Mouse (Mus musculus) embryonic facial prominence, embryonic 10.5 days (tissue): ENCODE data around the gene Trim11. TPM values are rescaled to one million over a fixed set of nuclear protein-coding genes. Genes with fewer than 3 reads are reported as not detected.

ENCODE experiments used
- DNase-seq: peaks from one replicate; pipeline ENCODE4 v3.0.0-alpha.2; 2017; ENCODE audit warnings: low spot score
- H3K27ac ChIP-seq: fragments of 300-500 bp; sonication (generic); replicated peaks from 2 replicates; pipeline ENCODE4 v1.5.1; 2016; ENCODE audit warnings: mild to moderate bottlenecking
- H3K27me3 ChIP-seq: fragments of 300-500 bp; sonication (generic); replicated peaks from 2 replicates; pipeline ENCODE4 v1.6.1; 2016; ENCODE audit warnings: low read depth, mild to moderate bottlenecking; ENCODE audit not compliant: poor library complexity, severe bottlenecking
- H3K36me3 ChIP-seq: fragments of 300-500 bp; sonication (generic); replicated peaks from 2 replicates; pipeline ENCODE4 v1.6.1; 2016; ENCODE audit warnings: mild to moderate bottlenecking, moderate library complexity
- H3K4me1 ChIP-seq: fragments of 300-500 bp; sonication (generic); 2 replicates; pipeline ENCODE4 v1.6.1; 2016
- H3K4me3 ChIP-seq: fragments of 300-500 bp; sonication (generic); 2 replicates; pipeline ENCODE4 v1.5.1; 2016; ENCODE audit warnings: mild to moderate bottlenecking, moderate library complexity
- H3K9me3 ChIP-seq: fragments of 300-500 bp; sonication (generic); 2 replicates; pipeline ENCODE4 v1.6.1; 2016; ENCODE audit warnings: mild to moderate bottlenecking
- WGBS: fragments of 180-500 bp; shearing (Covaris S2); methylation state at CpG from one replicate; pipeline ENCODE4 v1.1.7; 2016; 5-methylcytosine and 5-hydroxymethylcytosine counted together
- polyA plus RNA-seq: library from polyadenylated mRNA; unstranded; fragments of >200 nt; fragmentation: Nextera tagmentation; extraction: Ambion mirVana; gene quantifications from 2 replicates; pipeline ENCODE4 v1.2.1, GENCODE M21; 2016

The Trim11 gene
- polyA plus RNA-seq, 1 experiment from 2014 or later, result 19.1 TPM

- WGBS, result 93% methylated on average over 3 of the region's 3 CpGs
- Histone ChIP-seq H3K27me3 (no peaks in the 10 kb centered on the region), H3K36me3 (peaks cover 94% of the 10 kb centered on the region), H3K27ac (no peak overlapping the region), H3K9me3 (no peaks in the 10 kb centered on the region), H3K4me3 (no peak overlapping the region), H3K4me1 (peaks cover 14% of the 10 kb centered on the region)
- DNase-seq, result no peak
Observed at GRCm38 (mm10) chr11:58985299-58985917, 7.5 kb downstream of the Trim11 start.

- H3K27ac ChIP-seq, result no peak overlapping the region
- WGBS, result 96% methylated on average over 4 of the region's 4 CpGs
- peaks cover 68% of the 10 kb centered on the region for H3K36me3 ChIP-seq
- H3K4me3 ChIP-seq, result no peak overlapping the region
- no peak for DNase-seq
- peaks cover 1% of the 10 kb centered on the region for H3K4me1 ChIP-seq
- H3K9me3 ChIP-seq, result no peaks in the 10 kb centered on the region
- peaks cover 17% of the 10 kb centered on the region for H3K27me3 ChIP-seq
Observed at GRCm38 (mm10) chr11:58989166-58989565, 11.3 kb downstream of the Trim11 start.

DNA sequence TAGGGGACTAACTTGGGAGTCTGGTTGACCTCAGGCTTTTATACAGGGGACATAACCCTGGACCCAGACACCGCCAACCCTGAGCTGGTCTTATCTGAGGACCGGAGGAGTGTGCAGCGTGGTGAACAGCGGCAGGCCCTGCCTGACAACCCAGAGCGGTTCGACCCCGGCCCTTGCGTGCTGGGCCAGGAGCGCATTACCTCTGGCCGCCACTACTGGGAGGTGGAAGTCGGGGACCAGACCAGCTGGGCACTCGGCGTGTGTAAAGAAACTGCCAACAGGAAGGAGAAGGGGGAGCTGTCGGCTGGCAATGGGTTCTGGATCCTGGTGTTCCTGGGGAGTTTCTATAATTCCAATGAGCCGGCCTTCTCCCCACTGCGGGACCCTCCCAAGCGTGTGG is 12.2 kb downstream of the Trim11 start:
- DNase-seq, result no peak
- Histone ChIP-seq H3K9me3 (no peaks in the 10 kb centered on the region), H3K27me3 (peaks cover 27% of the 10 kb centered on the region), H3K36me3 (peaks cover 58% of the 10 kb centered on the region), H3K27ac (no peak overlapping the region), H3K4me3 (no peak overlapping the region), H3K4me1 (peaks cover 11% of the 10 kb centered on the region)
- 90% methylated on average over 17 of the region's 17 CpGs for WGBS

DNA sequence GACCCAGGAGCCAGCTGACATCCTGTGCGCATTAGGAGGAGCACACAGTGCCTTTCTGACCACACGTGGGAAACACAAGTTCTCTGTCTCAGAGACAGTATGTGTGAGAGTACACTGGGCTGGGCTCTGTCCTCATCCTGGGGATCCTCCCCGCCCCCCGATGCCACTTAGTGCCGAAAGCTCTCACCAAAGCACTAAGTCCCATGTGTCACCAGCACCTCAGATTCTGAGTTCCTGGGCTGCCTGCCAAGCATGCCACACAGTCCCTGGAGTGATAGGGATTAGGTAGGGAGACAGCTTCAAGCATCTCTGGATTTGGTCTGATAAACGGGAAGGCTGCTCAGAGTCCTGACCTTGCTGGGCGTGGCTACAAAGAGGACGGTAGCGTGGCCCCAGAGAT is 12.9 kb downstream of the Trim11 start:
- DNase-seq, result no peak
- Histone ChIP-seq H3K27ac (no peak overlapping the region), H3K9me3 (no peaks in the 10 kb centered on the region), H3K4me1 (peaks cover 11% of the 10 kb centered on the region), H3K4me3 (no peak overlapping the region), H3K36me3 (peaks cover 51% of the 10 kb centered on the region), H3K27me3 (peaks cover 34% of the 10 kb centered on the region)
- 85% methylated on average over 9 of the region's 9 CpGs for WGBS

- peaks cover 45% of the 10 kb centered on the region for H3K27me3 ChIP-seq
- H3K4me3 ChIP-seq, result no peak overlapping the region
- peaks cover 40% of the 10 kb centered on the region for H3K36me3 ChIP-seq
- no peaks in the 10 kb centered on the region for H3K9me3 ChIP-seq
- DNase-seq, result no peak
- H3K27ac ChIP-seq, result no peak overlapping the region
- 84% methylated on average over 3 of the region's 3 CpGs for WGBS
- peaks cover 11% of the 10 kb centered on the region for H3K4me1 ChIP-seq
Observed at GRCm38 (mm10) chr11:58991911-58992310, 14.0 kb downstream of the Trim11 start.

- Histone ChIP-seq H3K27ac (no peak overlapping the region), H3K9me3 (no peaks in the 10 kb centered on the region), H3K27me3 (peaks cover 52% of the 10 kb centered on the region), H3K4me1 (peaks cover 11% of the 10 kb centered on the region), H3K4me3 (no peak overlapping the region), H3K36me3 (peaks cover 27% of the 10 kb centered on the region)
- 82% methylated on average over 6 of the region's 6 CpGs for WGBS
- no peak for DNase-seq
Observed at GRCm38 (mm10) chr11:58993091-58993670, 15.3 kb downstream of the Trim11 start.

- under 1% methylated on average over 35 of the region's 35 CpGs for WGBS
- peak overlapping the region; percentile 54 for H3K4me3 ChIP-seq
- peaks cover 55% of the 10 kb centered on the region for H3K27me3 ChIP-seq
- peaks cover 16% of the 10 kb centered on the region for H3K4me1 ChIP-seq
- DNase-seq, result peak; percentile 84
- no peak overlapping the region for H3K27ac ChIP-seq
- no peaks in the 10 kb centered on the region for H3K9me3 ChIP-seq
- H3K36me3 ChIP-seq, result peaks cover 15% of the 10 kb centered on the region
Observed at GRCm38 (mm10) chr11:58994337-58994826, 16.5 kb downstream of the Trim11 start.

DNA sequence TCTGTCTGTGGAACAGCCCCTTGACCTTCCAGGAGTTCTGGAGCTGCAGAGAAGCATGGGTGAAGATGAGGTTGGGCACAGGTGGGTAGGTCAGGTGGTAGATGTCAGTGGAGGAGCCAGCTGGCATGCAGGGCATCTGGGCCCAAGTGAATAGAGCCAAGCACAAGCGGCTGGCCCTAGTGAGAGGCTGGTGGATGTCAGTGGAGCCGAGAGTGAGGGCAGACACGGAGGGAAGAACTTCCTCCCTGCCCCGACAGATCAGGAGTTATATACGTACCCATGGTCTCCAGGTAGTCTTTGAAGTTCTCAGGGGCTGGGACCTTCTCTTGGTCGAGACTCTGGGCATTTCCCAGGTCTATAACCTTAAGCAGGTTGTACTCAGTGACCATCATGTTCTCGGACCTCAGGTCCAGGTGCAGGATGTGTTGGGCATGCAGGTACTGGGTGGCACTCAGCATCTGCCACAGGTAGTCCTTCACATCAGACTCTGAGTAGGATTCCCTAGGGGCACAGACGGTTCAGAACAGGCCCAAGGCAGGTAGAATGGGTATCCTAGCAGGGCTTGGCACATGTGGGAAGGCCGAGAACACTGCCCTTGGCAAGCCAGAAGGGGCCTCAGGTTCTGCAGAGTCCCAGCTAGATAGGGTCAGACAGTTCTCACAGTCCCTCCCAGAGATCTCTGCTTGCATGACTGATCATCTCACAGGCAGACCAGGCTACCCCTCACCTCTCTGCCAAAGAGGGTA is 17.3 kb downstream of the Trim11 start:
- Histone ChIP-seq H3K27ac (no peak overlapping the region), H3K4me3 (peak overlapping the region; percentile 54), H3K36me3 (peaks cover 7% of the 10 kb centered on the region), H3K27me3 (peaks cover 55% of the 10 kb centered on the region), H3K9me3 (no peaks in the 10 kb centered on the region), H3K4me1 (peaks cover 16% of the 10 kb centered on the region)
- no peak for DNase-seq
- 84% methylated on average over 9 of the region's 9 CpGs for WGBS

GRCm38 (mm10) chr11:58995807-58996370 is 18.0 kb downstream of the Trim11 start:
- Histone ChIP-seq H3K27ac (no peak overlapping the region), H3K27me3 (peaks cover 55% of the 10 kb centered on the region), H3K4me3 (no peak overlapping the region), H3K9me3 (no peaks in the 10 kb centered on the region), H3K36me3 (peaks cover under 1% of the 10 kb centered on the region; the same call in 1 of the 2 replicates), H3K4me1 (peaks cover 16% of the 10 kb centered on the region)
- WGBS, result 53% methylated on average over 12 of the region's 12 CpGs
- no peak for DNase-seq

GRCm38 (mm10) chr11:58997541-58997940 is 19.6 kb downstream of the Trim11 start:
- H3K27ac ChIP-seq, result no peak overlapping the region
- WGBS, result 84% methylated on average over 5 of the region's 5 CpGs
- H3K4me3 ChIP-seq, result no peak overlapping the region
- H3K9me3 ChIP-seq, result no peaks in the 10 kb centered on the region
- no peaks in the 10 kb centered on the region for H3K36me3 ChIP-seq
- H3K4me1 ChIP-seq, result peaks cover 16% of the 10 kb centered on the region
- H3K27me3 ChIP-seq, result peaks cover 52% of the 10 kb centered on the region
- DNase-seq, result no peak

GRCm38 (mm10) chr11:58999158-58999557 is 21.3 kb downstream of the Trim11 start:
- Histone ChIP-seq H3K36me3 (no peaks in the 10 kb centered on the region), H3K27me3 (peaks cover 38% of the 10 kb centered on the region), H3K4me3 (no peak overlapping the region), H3K27ac (no peak overlapping the region), H3K4me1 (peaks cover 14% of the 10 kb centered on the region), H3K9me3 (no peaks in the 10 kb centered on the region)
- WGBS, result 63% methylated on average over 11 of the region's 11 CpGs
- no peak for DNase-seq

GRCm38 (mm10) chr11:58999830-59000229 is 21.9 kb downstream of the Trim11 start:
- Histone ChIP-seq H3K27ac (no peak overlapping the region), H3K4me1 (peaks cover 8% of the 10 kb centered on the region), H3K9me3 (no peaks in the 10 kb centered on the region), H3K36me3 (no peaks in the 10 kb centered on the region), H3K4me3 (no peak overlapping the region), H3K27me3 (peaks cover 31% of the 10 kb centered on the region)
- 80% methylated on average over 6 of the region's 6 CpGs for WGBS
- DNase-seq, result no peak
